Mouse (Mus musculus) embryonic facial prominence, embryonic 14.5 days (tissue): ENCODE results near the gene Pomp. TPM values are rescaled to one million over a fixed set of nuclear protein-coding genes. Genes with fewer than 3 reads are reported as not detected.
A peak's percentile ranks its signal among the peaks of the same experiment; 100 is the strongest.

ENCODE experiments used
- ATAC-seq: fragments of 200-750 bp; cut with Nextera tagmentation; 2 replicates; pipeline ENCODE4 v1.8.0; 2017; ENCODE audit warnings: low read depth, moderate number of reproducible peaks, moderate TSS enrichment
- DNase-seq: peaks from one replicate; pipeline ENCODE4 v3.0.0-alpha.2; 2015; ENCODE audit warnings: low spot score
- H3K27ac ChIP-seq: fragments of 300-500 bp; sonication (generic); replicated peaks from 2 replicates; pipeline ENCODE4 v1.5.1; 2014; ENCODE audit warnings: low read depth, mild to moderate bottlenecking, low read length, moderate library complexity
- H3K27me3 ChIP-seq: fragments of 300-500 bp; sonication (generic); replicated peaks from 2 replicates; pipeline ENCODE4 v1.6.1; 2014; ENCODE audit warnings: low read length; ENCODE audit not compliant: control insufficient read depth, insufficient read depth
- H3K36me3 ChIP-seq: fragments of 300-500 bp; sonication (generic); 2 replicates; pipeline ENCODE4 v1.6.1; 2014; ENCODE audit warnings: low read length, mixed read lengths; ENCODE audit not compliant: control insufficient read depth, insufficient read depth
- H3K4me1 ChIP-seq: fragments of 300-500 bp; sonication (generic); 2 replicates; pipeline ENCODE4 v1.6.1; 2014; ENCODE audit warnings: antibody characterized with exemption, low read length; ENCODE audit not compliant: control insufficient read depth, insufficient read depth
- H3K4me2 ChIP-seq: fragments of 300-500 bp; sonication (generic); 2 replicates; pipeline ENCODE4 v1.6.1; 2014; ENCODE audit warnings: low read depth, mild to moderate bottlenecking, low read length, moderate library complexity, mixed read lengths
- H3K4me3 ChIP-seq: fragments of 300-500 bp; sonication (generic); 2 replicates; pipeline ENCODE4 v1.5.1; 2014; ENCODE audit warnings: low read depth, mild to moderate bottlenecking, low read length
- H3K9ac ChIP-seq: fragments of 300-500 bp; sonication (generic); 2 replicates; pipeline ENCODE4 v1.6.1; 2014; ENCODE audit warnings: low read depth, mild to moderate bottlenecking, low read length, moderate library complexity, mixed read lengths
- H3K9me3 ChIP-seq: fragments of 300-500 bp; sonication (generic); 2 replicates; pipeline ENCODE4 v1.6.1; 2016; ENCODE audit warnings: low read length; ENCODE audit not compliant: control insufficient read depth
- WGBS: fragments of 180-500 bp; shearing (Covaris S2); extraction: QIAGEN DNeasy Blood & Tissue Kit; methylation state at CpG from one replicate; pipeline ENCODE4 v1.1.7; 2014; 5-methylcytosine and 5-hydroxymethylcytosine counted together
- polyA plus RNA-seq: library from polyadenylated mRNA; unstranded; fragments of >200 nt; fragmentation: Nextera tagmentation; extraction: Ambion mirVana; gene quantifications from 2 replicates; pipeline ENCODE4 v1.2.1, GENCODE M21; 2014

Pomp gene
- polyA plus RNA-seq: 459 and 481 TPM in 2 replicates

DNA sequence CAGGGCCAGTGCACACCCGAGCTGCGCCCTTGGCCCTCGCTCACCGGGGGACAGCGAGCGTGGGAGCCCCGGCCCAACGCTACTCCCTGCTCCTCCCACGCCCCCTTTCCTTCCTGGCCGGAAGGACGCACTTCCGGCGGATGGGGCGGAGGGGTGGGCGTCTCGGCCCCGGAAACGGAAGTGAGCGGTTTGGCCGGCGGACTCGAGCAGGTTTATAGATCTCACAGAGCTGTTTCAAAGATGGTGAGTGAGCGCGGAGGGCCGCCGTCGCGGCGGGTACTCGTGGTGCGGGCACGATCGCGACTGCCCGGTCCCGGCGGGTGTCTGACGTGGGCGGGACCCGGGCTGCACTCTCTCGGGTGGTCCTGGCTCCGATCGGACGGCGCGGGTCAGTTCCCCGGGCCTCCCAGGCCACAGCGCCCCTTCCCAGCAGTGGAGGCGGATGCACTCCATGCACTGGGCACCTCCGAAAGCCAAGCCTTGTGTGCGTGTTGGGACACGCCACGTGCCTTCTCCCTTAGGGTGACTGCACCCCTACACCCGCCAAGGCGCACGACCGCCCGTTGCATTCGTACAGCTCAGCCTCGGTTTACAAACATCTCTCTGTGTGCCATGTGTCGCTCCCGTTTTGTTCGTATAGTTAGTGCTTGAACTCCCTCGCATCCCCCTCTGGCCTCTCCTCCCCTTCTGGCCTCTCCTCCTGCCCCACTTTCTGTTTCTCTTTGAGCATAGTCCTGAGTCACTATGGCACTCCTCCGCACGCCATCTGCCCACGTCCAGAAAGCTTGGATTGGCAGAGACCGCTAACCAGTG lies at the start of gene Pomp:
Gene Pomp, plus strand, starts transcription at position 13 of the 813 bp plus-strand sequence.
- Histone ChIP-seq H3K36me3 (peaks cover 29% of the 10 kb centered on the region), H3K4me1 (peaks cover 8% of the 10 kb centered on the region; the same call in 1 of the 2 replicates), H3K9me3 (no peaks in the 10 kb centered on the region), H3K4me3 (peak within 1 kb of the TSS; percentile 94), H3K9ac (peak within 1 kb of the TSS; percentile 83), H3K27ac (peak within 1 kb of the TSS; percentile 74), H3K27me3 (no peaks in the 10 kb centered on the region), H3K4me2 (peak within 1 kb of the TSS; percentile 90)
- DNase-seq (peak; percentile 95), ATAC-seq (peak; percentile 97)
- WGBS: under 1% methylated on average over 49 of the region's 68 CpGs

DNA sequence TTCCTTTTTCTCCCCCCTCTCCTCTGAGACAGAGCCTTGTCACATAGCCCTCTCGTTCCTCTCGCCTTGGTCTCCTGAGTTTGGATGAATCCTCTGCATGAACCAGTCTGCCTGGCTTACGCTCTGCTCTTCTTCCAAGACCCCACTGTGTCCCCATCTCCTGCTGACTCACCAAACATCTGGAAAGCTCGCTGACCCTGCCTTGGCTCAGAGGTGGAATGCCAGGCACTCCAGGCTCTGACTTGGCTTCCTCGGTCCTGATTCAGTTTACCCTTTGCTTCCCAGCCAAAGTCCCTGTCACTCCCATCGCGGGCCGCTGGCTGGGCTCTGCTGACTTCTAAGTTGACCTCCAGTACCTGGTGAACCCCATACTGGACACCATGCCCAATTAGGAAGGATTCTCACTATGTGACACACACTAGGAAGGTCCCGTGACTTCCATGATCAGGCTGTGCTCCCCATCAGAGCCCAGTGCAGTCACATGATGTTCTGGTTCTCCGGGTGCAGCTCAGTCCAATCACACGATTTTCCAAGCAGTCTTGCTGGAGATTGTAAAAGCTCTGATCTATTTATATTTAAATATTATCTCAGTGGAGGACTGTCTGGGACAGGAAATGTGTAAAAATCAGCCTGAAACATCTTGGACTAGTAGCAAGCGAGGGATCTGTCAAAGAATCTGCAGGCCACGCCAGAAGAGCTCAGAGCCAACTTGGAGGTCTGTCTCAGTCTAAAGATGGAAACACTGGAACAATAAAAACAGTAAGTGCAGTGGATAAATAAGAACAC lies 47.8 kb upstream of the Pomp start:
- no peaks in the 10 kb centered on the region for H3K4me1 ChIP-seq
- no peaks in the 10 kb centered on the region for H3K36me3 ChIP-seq
- no peak overlapping the region for H3K4me2 ChIP-seq
- no peaks in the 10 kb centered on the region for H3K27me3 ChIP-seq
- no peak for ATAC-seq
- WGBS: 74% methylated on average over 13 of the region's 13 CpGs
- H3K4me3 ChIP-seq: no peak overlapping the region
- no peaks in the 10 kb centered on the region for H3K9me3 ChIP-seq
- DNase-seq: no peak
- no peak overlapping the region for H3K9ac ChIP-seq
- no peak overlapping the region for H3K27ac ChIP-seq

DNA sequence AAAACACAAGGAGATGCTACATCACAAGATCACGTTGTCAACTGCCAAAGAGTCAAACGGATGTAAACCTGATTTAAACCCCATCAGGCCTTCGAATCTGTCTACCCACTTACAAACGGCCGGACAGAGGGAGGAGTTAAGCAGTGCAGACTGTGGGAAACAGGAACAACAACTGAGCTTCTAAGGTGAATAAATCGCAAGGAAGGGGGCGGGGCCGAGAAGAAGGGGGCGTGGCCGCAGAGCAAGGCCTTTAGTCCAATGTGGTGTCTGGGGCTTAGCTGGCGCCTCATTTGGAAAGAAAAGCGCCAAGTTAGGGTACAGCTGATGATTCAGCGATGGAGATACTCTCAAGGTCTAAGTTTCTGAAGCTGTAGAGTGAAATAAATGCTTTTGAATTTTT lies 45.3 kb upstream of the Pomp start:
- H3K9ac ChIP-seq: no peak overlapping the region
- H3K27ac ChIP-seq: no peak overlapping the region
- no peak overlapping the region for H3K4me3 ChIP-seq
- H3K27me3 ChIP-seq: no peaks in the 10 kb centered on the region
- DNase-seq: no peak
- 78% methylated on average over 13 of the region's 13 CpGs for WGBS
- H3K4me1 ChIP-seq: no peaks in the 10 kb centered on the region
- H3K9me3 ChIP-seq: peaks cover 6% of the 10 kb centered on the region; the same call in 1 of the 2 replicates
- no peak for ATAC-seq
- H3K36me3 ChIP-seq: no peaks in the 10 kb centered on the region
- no peak overlapping the region for H3K4me2 ChIP-seq

DNA sequence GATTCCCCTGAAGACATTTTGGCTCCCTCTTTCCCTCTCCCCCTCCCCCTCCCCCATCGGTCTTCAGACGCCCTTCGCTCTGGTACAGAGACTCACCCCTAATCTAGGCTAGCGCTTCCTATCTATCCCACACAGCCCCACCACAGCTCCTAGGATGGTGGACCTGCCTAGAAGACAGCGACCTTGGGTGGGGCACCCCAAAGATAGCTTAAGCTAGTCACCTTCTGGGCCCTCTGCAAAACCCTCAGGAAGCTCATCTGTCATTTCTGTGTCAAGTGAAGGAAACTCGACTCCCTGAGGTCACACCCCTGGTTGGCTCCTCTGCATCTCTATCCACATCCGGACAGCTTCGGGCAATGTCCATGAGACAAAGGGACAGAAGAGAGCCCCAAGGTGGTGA lies 44.7 kb upstream of the Pomp start:
- Histone ChIP-seq H3K36me3 (no peaks in the 10 kb centered on the region), H3K4me2 (no peak overlapping the region), H3K27me3 (no peaks in the 10 kb centered on the region), H3K9me3 (peaks cover 6% of the 10 kb centered on the region; the same call in 1 of the 2 replicates), H3K27ac (no peak overlapping the region), H3K4me3 (no peak overlapping the region), H3K9ac (no peak overlapping the region), H3K4me1 (no peaks in the 10 kb centered on the region)
- 79% methylated on average over 8 of the region's 8 CpGs for whole genome bisulfite sequencing
- DNase-seq (no peak), ATAC-seq (no peak)

DNA sequence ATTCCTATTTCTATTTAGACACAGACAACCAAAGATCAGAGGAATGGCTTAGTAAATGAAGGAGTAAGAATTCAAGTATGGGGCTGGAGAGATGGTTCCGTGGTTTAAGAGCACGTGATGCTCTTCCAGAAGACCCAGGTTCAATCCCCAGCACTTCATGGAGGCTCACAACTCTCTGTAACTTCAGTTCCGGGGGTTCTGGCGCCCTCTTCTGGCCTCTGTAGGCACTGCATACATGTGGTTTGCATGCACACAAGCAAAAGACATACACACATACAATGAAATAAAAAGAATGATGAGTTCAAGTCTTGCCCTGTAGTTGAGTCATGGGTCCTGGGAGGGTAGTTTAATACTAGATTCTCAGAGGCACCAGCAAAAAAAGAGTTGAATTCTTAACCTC lies 43.8 kb upstream of the Pomp start:
- Histone ChIP-seq H3K4me3 (no peak overlapping the region), H3K27me3 (no peaks in the 10 kb centered on the region), H3K36me3 (no peaks in the 10 kb centered on the region), H3K9ac (no peak overlapping the region), H3K4me2 (no peak overlapping the region), H3K27ac (no peak overlapping the region), H3K4me1 (no peaks in the 10 kb centered on the region), H3K9me3 (peaks cover 6% of the 10 kb centered on the region; the same call in 1 of the 2 replicates)
- no peak for DNase-seq
- WGBS: 62% methylated on average over 4 of the region's 4 CpGs
- ATAC-seq: no peak

DNA sequence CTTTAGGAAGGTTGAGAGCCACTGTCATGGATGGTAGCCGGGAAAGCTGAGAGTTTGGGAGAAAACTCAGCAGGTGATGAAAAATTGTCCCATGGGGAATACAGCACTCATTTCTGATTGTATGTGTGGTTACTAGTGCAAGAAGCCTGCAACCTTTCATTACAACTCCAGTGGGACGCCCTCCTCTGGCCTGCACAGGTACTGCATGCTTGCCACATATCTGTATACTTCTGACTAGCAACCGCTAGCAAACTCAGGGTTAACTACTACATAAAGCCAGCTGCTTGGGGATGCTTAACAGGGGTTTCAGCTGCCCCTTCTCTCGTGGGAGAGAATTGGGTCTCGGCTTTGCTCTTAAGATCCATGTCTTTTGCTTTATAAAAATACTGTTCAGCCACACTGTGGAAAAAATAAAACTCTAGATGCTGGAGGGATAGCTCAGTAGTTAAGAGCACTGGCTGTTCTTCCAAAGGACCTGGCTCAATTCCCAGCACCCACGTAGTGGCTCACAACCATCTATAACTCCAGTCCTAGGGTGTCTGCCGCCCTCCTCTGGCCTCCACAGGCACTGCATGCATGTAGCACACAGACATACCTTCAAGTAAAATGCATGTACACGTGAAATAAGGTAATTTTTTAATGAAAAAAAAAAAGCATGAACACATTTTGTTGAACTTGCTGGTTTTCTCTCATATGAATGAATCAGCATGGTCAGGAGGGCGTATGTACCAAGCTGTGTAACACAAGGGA lies 42.3 kb upstream of the Pomp start:
- WGBS: 89% methylated on average over 9 of the region's 9 CpGs
- Histone ChIP-seq H3K9me3 (peaks cover 6% of the 10 kb centered on the region; the same call in 1 of the 2 replicates), H3K9ac (no peak overlapping the region), H3K4me2 (no peak overlapping the region), H3K27ac (no peak overlapping the region), H3K27me3 (no peaks in the 10 kb centered on the region), H3K4me3 (no peak overlapping the region), H3K4me1 (no peaks in the 10 kb centered on the region), H3K36me3 (no peaks in the 10 kb centered on the region)
- DNase-seq (no peak), ATAC-seq (no peak)

DNA sequence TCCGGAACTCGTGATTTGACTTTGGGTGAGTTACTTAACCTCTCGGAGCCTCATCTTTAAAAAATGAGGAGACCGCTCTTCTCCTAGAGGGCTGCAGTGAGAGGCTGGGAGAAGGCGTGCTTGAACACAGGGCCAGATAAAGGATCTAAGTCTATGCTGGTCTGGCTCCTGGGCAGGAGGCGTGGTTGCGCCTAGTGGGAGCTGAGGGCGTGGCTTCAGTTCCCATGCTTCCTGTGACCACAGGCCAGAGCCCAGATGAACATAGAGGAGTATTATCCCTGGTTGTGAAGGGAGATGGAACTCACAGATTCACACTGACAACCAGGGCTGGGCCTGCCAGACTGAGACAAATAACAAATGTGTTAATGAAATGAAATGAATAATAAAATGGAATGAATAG lies 41.4 kb upstream of the Pomp start:
- ATAC-seq: no peak
- no peak overlapping the region for H3K27ac ChIP-seq
- DNase-seq: no peak
- H3K4me1 ChIP-seq: no peaks in the 10 kb centered on the region
- 94% methylated on average over 8 of the region's 8 CpGs for WGBS
- H3K36me3 ChIP-seq: no peaks in the 10 kb centered on the region
- peaks cover 6% of the 10 kb centered on the region; the same call in 1 of the 2 replicates for H3K9me3 ChIP-seq
- H3K4me2 ChIP-seq: no peak overlapping the region
- no peak overlapping the region for H3K9ac ChIP-seq
- no peaks in the 10 kb centered on the region for H3K27me3 ChIP-seq
- no peak overlapping the region for H3K4me3 ChIP-seq

DNA sequence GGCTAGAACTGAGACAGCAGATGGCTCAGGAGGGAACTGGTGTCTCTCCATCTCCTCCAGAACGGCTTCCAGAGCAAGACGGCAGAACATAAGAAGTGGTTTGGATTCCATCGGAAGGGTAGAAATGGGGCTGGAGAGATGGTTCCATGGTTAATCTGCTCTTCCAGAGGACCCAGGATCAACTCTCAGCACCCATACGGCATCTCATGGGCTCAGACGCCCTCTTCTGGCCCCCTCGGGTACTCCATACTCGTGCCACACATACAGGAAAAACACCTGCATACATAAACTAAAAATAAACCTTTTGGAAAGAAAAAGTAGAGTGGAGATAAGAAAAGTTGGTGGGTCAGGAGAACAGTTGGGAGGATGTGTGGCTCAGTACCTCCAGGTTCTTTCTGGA lies 40.4 kb upstream of the Pomp start:
- 86% methylated on average over 7 of the region's 7 CpGs for WGBS
- no peak overlapping the region for H3K4me2 ChIP-seq
- DNase-seq: no peak

More for the DNA sequence above, 40.4 kb upstream of the Pomp start:
- Histone ChIP-seq H3K4me1 (no peaks in the 10 kb centered on the region), H3K27ac (no peak overlapping the region), H3K27me3 (no peaks in the 10 kb centered on the region), H3K9me3 (peaks cover 6% of the 10 kb centered on the region; the same call in 1 of the 2 replicates), H3K4me3 (no peak overlapping the region), H3K9ac (no peak overlapping the region), H3K36me3 (no peaks in the 10 kb centered on the region)
- ATAC-seq: no peak
